Mouse (Mus musculus) spleen, adult 2 months (tissue): ENCODE measurements around the gene Dcun1d1.

ENCODE experiments used
- CTCF ChIP-seq: fragments of 200-500 bp; IDR thresholded peaks from 2 replicates; pipeline ENCODE4 v1.5.1; 2011; ENCODE audit warnings: mild to moderate bottlenecking, inconsistent platforms; ENCODE audit not compliant: insufficient read depth, insufficient read length, insufficient replicate concordance; ENCODE audit errors: extremely low read depth
- POLR2A ChIP-seq: fragments of 200-500 bp; IDR thresholded peaks from 2 replicates; pipeline ENCODE4 v1.6.1; 2011; ENCODE audit warnings: low read depth, low read length, inconsistent platforms

DNA sequence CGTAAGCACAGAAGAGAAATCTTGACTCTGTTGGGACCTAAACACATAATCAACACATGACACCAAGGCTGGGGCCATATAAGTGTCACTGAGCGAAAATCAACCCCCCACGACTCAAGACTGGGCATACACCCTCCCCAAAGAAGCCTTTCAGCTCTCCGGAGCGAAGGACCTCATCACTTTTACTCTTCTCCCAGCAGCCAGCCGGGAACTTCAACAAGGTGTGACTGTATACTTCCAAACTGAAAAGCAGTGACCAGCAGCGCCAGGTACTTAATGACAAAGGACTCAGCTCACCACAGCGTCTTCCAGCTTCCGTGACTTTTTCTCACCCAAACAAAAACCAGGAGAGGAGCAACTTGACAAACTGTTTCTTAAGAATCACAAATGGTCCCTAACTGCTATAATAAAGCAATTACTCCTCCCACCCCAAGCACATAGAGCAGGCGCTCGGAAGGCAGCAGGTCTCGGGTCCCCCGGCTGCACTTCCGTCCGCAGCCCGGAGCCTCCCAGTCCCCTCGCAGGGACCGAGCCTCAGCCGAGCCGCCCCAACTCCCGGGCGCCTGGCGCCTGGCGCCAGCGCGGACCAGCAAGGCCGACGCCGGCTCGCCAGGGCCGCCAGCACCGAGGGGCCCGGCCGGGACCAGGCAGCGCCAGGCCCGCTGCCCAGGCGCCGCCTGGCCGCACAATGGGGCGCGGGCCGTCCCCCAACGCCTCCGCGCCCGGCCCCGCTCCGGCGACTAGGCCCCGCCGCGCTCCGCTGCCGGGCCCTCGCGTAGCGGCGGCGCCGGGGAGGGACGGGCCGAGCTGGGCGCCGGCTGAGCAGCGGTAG, 5.1 kb downstream of the Dcun1d1 start:
- TF ChIP-seq CTCF (no peak), POLR2A (no peak)
